Mouse (Mus musculus) layer of hippocampus, adult 2 months (tissue): ENCODE measurements around the gene Myt1l. TPM values are rescaled to one million over a fixed set of nuclear protein-coding genes. Genes with fewer than 3 reads are reported as not detected.
A peak's percentile ranks its signal among the peaks of the same experiment; 100 is the strongest.

Source experiments
- DNase-seq, 2 experiments: peaks; one replicate each; pipeline ENCODE4 v3.0.0; 2022; ENCODE audit warnings: low spot score in 2 of 2
- H3K27ac ChIP-seq: fragments of 200-600 bp; 2 replicates; pipeline ENCODE4 v1.8.1; 2022
- H3K4me3 ChIP-seq: fragments of 200-600 bp; 2 replicates; pipeline ENCODE4 v1.8.1; 2022; ENCODE audit warnings: mild to moderate bottlenecking
- CTCF ChIP-seq: fragments of 200-600 bp; conservative IDR thresholded peaks from 2 replicates; pipeline ENCODE4 v1.8.1; 2022; ENCODE audit warnings: antibody characterized with exemption, mild to moderate bottlenecking, moderate library complexity
- total RNA-seq, 2 experiments: library from RNA; stranded (reverse); gene quantifications; 2 replicates each; pipeline ENCODE4 v1.2.3; 2021

Gene Myt1l
- total RNA-seq, 2 experiments from 2014 or later, result 228 to 229 TPM

DNA sequence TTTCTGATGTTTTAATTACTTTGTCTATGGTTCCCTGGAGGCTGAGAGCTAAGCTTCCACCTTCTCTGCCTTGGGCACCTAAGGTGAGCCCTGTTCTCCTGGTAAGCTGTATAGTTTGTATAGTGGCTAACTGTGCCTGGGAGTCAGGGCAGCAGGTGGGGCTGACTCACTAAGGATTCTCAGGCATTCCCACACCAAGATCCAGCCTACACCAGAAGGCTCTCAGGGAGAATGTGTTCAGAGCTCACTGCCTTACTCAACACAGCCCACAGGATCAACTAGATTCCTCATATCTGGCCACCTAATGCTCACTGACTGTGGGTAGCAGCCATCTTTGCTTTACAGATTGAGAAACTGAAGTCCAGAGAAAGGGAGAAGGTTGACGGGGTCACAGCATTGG, 404.8 kb downstream of the Myt1l start:
- no peak overlapping the region for H3K4me3 ChIP-seq
- no peak for TF ChIP-seq CTCF
- H3K27ac ChIP-seq, result peak overlapping the region; percentile 81
- DNase-seq, result no peak

DNA sequence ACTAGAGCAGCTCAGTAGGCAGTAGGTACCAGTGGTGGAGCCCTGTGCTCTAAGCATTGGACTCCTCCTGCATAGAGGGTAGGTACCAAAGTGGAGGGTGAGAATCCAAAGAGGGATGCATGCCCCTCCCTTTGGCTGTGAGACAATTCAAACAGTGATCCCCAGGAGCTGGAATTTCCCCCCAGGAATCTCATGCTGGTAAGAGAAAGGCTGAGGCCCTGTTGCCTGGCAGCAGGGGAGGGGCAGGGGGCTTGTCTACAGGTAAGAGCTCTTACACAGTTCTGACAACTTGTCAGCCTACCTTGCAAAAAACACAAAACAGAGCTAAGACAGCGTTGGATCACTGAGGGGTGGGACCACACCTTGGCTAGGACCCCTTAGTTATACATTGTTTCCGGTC, 405.3 kb downstream of the Myt1l start:
- Histone ChIP-seq H3K4me3 (no peak overlapping the region), H3K27ac (peak overlapping the region; percentile 81)
- no peak for DNase-seq
- TF ChIP-seq CTCF, result no peak

DNA sequence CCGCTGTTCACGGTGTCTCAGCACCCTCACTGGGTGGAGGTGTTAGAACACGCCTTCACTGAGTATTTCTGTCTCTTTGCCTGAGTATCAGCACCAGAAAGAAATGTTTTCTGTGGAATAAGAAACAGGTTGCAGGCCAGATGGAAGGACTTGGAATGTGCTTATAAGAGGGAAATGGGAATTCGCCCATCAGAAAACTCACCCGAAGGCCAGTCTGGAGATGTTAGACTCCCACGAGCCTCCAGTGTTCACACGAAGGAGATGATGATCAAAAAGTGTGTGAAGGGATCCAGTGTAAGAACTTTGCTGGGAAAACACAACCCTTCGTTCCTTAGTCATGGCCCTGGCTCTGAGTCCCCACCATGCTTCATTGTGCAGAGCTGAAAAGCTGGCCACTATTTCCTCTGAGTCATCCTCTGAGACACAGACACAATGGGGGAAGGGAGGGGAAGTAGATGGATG, 406.0 kb downstream of the Myt1l start:
- H3K27ac ChIP-seq, result peak overlapping the region; percentile 81
- no peak for TF ChIP-seq CTCF
- no peak overlapping the region for H3K4me3 ChIP-seq
- peak; percentile 51 to 81 for DNase-seq

DNA sequence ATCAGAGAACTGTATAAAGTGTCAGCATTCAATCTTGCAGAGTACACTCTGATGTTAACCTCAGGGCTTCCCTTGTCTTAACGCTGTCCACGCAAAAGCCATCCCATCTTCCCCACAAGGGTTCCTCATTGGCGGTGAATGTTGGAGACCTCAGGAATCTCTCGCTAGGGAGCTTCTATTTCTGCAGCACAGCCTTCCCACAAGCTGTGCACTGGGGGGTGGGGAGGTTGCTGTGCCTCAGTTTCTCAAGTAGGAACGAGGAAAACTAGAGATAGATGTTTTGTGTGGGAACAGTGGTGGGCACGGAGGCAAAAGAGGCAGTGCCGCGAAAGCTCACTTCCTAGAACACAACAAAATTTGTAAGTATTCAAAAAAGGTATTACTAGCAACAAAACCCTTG, 409.1 kb downstream of the Myt1l start, which contains the start of gene Pxdn:
Pxdn (plus strand) TSS at position 301 of the 400 bp plus-strand sequence.
- Histone ChIP-seq H3K4me3 (peak within 1 kb of the TSS; percentile 84), H3K27ac (peak within 1 kb of the TSS; percentile 95)
- DNase-seq, result no peak
- no peak for TF ChIP-seq CTCF

DNA sequence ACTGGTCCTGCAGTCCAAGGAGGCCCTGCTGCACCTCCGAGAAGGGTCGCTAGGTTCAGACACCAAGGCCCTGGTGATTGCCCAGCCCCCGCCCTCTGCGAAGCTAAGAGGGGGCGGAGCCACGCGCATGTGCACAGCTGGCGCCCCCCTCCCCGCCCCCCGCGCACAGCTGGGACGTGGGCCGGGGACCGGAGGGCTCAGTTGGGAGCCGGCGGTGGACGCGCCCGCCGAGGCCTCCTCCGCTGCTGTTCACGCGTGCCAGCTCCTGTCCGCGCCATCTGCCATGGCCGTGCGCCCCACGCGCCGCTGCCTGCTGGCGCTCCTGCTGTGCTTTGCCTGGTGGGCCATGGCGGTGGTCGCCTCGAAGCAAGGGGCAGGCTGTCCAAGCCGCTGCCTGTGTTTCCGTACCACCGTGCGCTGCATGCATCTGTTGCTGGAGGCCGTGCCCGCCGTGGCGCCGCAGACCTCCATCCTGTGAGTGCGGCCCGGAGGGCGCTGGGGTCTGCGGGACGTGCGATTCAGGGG, 409.7 kb downstream of the Myt1l start:
- peak; percentile 48 to 60 for DNase-seq
- H3K4me3 ChIP-seq, result peak overlapping the region; percentile 84
- peak overlapping the region; percentile 95 for H3K27ac ChIP-seq
- TF ChIP-seq CTCF, result no peak

DNA sequence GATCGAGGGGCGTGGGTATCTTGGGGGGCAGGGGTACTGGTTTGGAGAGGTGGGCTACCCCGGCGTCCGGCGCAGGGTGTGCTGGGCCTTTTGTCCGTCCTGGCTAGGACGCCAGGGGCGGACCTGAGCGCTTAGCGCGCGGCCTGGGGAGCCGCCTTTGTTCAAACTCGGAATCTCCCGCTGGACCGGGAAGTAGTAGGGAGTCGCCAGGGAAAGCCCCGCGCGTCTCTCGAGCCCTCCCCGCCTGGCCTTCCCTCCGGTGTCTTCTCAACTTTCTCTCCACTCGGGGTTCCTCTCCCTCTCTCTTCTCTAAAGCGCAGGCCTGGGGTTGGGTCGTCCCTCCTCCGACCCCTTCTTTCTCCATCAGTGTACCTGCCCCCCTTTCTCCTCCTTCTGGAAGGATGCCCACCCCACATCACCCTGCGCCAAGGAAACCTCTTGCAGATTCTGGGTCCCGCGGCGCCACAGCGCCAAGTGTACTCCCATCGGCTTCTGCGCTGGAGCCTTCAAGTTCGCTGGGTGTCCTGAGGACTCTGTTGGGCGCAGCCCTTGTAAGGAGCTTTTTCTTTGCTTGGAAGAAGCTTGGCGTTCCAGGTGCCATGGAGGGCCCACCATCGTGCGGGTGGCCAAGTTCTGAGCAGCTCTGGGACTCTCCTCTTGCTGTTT, 410.3 kb downstream of the Myt1l start:
- Histone ChIP-seq H3K27ac (peak overlapping the region; percentile 95), H3K4me3 (peak overlapping the region; percentile 84)
- peak; percentile 47 to 51 for DNase-seq
- TF ChIP-seq CTCF, result peak; percentile 41

GRCm38 (mm10) chr12:29939261-29939671, 411.1 kb downstream of the Myt1l start:
- H3K27ac ChIP-seq, result peak overlapping the region; percentile 95
- H3K4me3 ChIP-seq, result peak overlapping the region; percentile 84
- TF ChIP-seq CTCF, result no peak
- DNase-seq, result no peak

- DNase-seq, result no peak
- no peak overlapping the region for H3K4me3 ChIP-seq
These were observed 414.3 kb downstream of the Myt1l start for GRCm38 (mm10) chr12:29942435-29942834.

GRCm38 (mm10) chr12:29944650-29945049, 416.5 kb downstream of the Myt1l start:
- DNase-seq, result no peak
- H3K27ac ChIP-seq, result no peak overlapping the region
- TF ChIP-seq CTCF, result no peak
- H3K4me3 ChIP-seq, result no peak overlapping the region

More at GRCm38 (mm10) chr12:29942435-29942834, 414.3 kb downstream of the Myt1l start:
- no peak overlapping the region for H3K27ac ChIP-seq
- TF ChIP-seq CTCF, result no peak

DNA sequence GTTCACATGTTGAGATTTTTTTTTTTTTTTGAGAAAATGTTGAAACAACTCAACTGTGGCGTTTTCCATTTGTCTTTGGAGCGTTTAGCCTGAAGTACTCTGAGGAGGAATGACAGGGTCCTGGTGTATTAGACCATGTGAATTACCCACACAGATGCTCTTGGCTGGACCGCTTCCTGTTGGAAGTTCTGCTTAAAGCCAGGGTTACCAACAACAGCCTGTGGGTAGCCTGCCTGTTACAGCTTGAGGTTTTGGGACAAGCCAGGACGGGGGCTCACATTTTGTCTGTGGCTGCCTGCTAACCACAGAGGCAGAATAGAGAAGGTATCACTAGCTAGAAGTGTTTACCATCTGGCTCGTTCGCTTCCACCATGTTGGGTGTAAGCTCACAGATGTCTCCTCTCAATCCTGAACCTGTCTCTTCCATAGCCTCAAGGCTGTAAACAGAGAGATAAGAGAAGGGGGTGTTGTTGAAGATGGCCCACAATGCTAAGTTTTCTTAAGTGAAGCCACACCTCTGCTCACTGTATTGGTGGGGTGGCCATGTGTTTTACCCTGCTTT, 417.1 kb downstream of the Myt1l start:
- Histone ChIP-seq H3K4me3 (no peak overlapping the region), H3K27ac (no peak overlapping the region)
- TF ChIP-seq CTCF, result no peak
- no peak for DNase-seq

DNA sequence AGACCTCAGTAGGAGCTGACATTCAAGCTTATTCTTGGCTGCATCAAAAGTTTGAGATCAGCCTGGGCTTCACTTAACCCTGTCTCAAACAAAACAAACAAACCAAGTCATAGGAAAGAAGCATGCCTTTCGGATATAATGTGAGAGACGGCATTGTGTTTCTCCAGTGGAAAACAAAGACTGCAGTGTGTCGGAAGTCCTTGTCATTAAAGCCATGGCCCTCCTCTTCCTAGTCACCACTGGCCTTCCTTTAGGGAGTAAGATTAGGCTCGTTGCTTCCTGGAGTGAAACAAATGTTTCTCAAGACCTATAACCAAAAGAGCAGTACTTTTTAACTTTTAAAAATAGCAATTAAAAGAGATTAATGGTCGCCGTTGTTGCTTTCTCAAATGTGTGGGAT, 422.9 kb downstream of the Myt1l start:
- TF ChIP-seq CTCF, result no peak
- peak overlapping the region; percentile 28; the same call in 1 of the 2 replicates for H3K27ac ChIP-seq
- no peak for DNase-seq

GRCm38 (mm10) chr12:29951485-29951884, 423.3 kb downstream of the Myt1l start:
- DNase-seq, result no peak
- H3K4me3 ChIP-seq, result no peak overlapping the region
- TF ChIP-seq CTCF, result no peak
- H3K27ac ChIP-seq, result peak overlapping the region; percentile 28; the same call in 1 of the 2 replicates

More for the DNA sequence above, 422.9 kb downstream of the Myt1l start:
- no peak overlapping the region; the same call in 1 of the 2 replicates for H3K4me3 ChIP-seq

- no peak for DNase-seq
- TF ChIP-seq CTCF, result no peak
- peak overlapping the region; percentile 43 for H3K27ac ChIP-seq
- H3K4me3 ChIP-seq, result no peak overlapping the region
These were observed 423.9 kb downstream of the Myt1l start for GRCm38 (mm10) chr12:29952102-29952501.
